Mouse (Mus musculus): ENCODE measurements at regions not wholly inside any gene's neighbourhood (a gene's known extent, or its start where the extent isn't known, plus 50 kb on each side); places are given as distances from the start of the nearest gene placed in this dataset.

DNA sequence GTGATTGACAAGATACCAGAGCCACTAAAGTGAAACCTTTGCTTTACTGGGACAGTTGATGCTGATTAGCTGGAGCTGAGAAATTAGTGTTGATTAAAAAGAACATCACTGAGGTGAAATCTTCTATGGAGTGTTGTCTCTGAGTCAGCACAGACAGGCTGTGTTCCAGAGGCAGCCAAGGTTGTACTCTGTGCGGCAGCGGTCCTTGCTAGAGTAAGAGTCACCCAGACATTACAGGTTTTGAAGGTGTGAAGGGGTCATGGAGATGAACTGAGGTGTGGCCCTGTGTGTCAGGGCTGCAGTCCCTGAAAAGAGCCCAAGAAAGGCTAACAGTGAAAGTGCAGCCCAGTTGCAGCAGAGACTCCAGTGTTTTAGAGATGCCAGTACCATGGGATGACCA is 59.1 kb upstream of the Ywhaq start:
- H3K36me3 ChIP-seq, result no peaks in the 10 kb centered on the region
- no peak overlapping the region for H3K27ac ChIP-seq
- WGBS, result 87% methylated on average over 2 of the region's 2 CpGs
- H3K9me3 ChIP-seq, result no peaks in the 10 kb centered on the region
- no peaks in the 10 kb centered on the region for H3K27me3 ChIP-seq (replicated peaks)
- H3K4me2 ChIP-seq (replicated peaks), result no peak overlapping the region
- ATAC-seq (ENCODE audit: low FRiP score, low read depth), result no peak
- no peak overlapping the region for H3K4me3 ChIP-seq
- no peak overlapping the region for H3K9ac ChIP-seq
- no peaks in the 10 kb centered on the region for H3K4me1 ChIP-seq

GRCm38 (mm10) chr12:21472951-21473710 is 55.7 kb upstream of the Ywhaq start:
- Histone ChIP-seq H3K27ac (no peak overlapping the region), H3K4me2 (replicated peaks) (no peak overlapping the region), H3K4me3 (no peak overlapping the region), H3K36me3 (no peaks in the 10 kb centered on the region), H3K27me3 (replicated peaks) (no peaks in the 10 kb centered on the region), H3K9ac (no peak overlapping the region), H3K4me1 (no peaks in the 10 kb centered on the region), H3K9me3 (no peaks in the 10 kb centered on the region)
- WGBS, result 88% methylated on average over 6 of the region's 6 CpGs
- ATAC-seq (ENCODE audit: low FRiP score, low read depth), result no peak

GRCm38 (mm10) chr12:21472487-21472886 is 55.0 kb upstream of the Ywhaq start:
- H3K4me1 ChIP-seq, result no peaks in the 10 kb centered on the region
- H3K9me3 ChIP-seq, result no peaks in the 10 kb centered on the region
- 62% methylated on average over 4 of the region's 4 CpGs for WGBS

GRCm38 (mm10) chr12:21471986-21472385 is 54.5 kb upstream of the Ywhaq start:
- 89% methylated on average over 7 of the region's 7 CpGs for WGBS
- H3K4me2 ChIP-seq (replicated peaks), result no peak overlapping the region
- no peak overlapping the region for H3K4me3 ChIP-seq
- H3K27ac ChIP-seq, result no peak overlapping the region
- no peak for ATAC-seq (ENCODE audit: low FRiP score, low read depth)
- H3K9ac ChIP-seq, result no peak overlapping the region
- H3K27me3 ChIP-seq (replicated peaks), result no peaks in the 10 kb centered on the region
- no peaks in the 10 kb centered on the region for H3K9me3 ChIP-seq
- no peaks in the 10 kb centered on the region for H3K4me1 ChIP-seq
- H3K36me3 ChIP-seq, result no peaks in the 10 kb centered on the region

More at GRCm38 (mm10) chr12:21472487-21472886, 55.0 kb upstream of the Ywhaq start:
- Histone ChIP-seq H3K27me3 (replicated peaks) (no peaks in the 10 kb centered on the region), H3K36me3 (no peaks in the 10 kb centered on the region), H3K27ac (no peak overlapping the region), H3K4me2 (replicated peaks) (no peak overlapping the region), H3K9ac (no peak overlapping the region), H3K4me3 (no peak overlapping the region)
- ATAC-seq (ENCODE audit: low FRiP score, low read depth), result no peak

DNA sequence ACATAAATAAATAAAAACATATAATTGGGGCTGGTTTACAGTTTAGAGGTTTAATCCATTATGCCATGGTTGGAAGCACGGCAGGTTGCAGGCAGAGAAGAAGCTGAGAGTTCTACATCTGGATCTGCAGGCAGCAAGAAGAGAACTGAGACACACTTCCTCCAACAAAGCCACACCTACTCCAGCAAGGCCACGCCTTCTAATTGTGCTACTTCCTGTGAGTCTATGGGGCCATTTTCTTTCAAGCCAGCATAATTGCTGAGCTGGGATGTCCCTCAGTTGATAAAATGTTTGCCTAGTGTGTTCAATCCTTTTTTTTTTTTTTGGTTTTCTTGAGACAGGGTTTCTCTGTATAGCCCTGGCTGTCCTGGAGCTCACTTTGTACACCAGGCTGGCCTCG is 52.8 kb upstream of the Ywhaq start:
- WGBS, result 94% methylated on average over 3 of the region's 3 CpGs
- Histone ChIP-seq H3K27me3 (replicated peaks) (no peaks in the 10 kb centered on the region), H3K27ac (no peak overlapping the region), H3K9me3 (no peaks in the 10 kb centered on the region), H3K9ac (no peak overlapping the region), H3K4me3 (no peak overlapping the region), H3K4me2 (replicated peaks) (no peak overlapping the region), H3K36me3 (no peaks in the 10 kb centered on the region), H3K4me1 (no peaks in the 10 kb centered on the region)
- no peak for ATAC-seq (ENCODE audit: low FRiP score, low read depth)

All from neural tube, embryonic 12.5 days (tissue).